Mouse (Mus musculus): ENCODE measurements around the gene Map3k3. TPM values are rescaled to one million over a fixed set of nuclear protein-coding genes. Genes with fewer than 3 reads are reported as not detected.
A peak's percentile ranks its signal among the peaks of the same experiment; 100 is the strongest.

Map3k3 gene
- polyA plus RNA-seq, 1 experiment from 2014 or later: 15.1 TPM

DNA sequence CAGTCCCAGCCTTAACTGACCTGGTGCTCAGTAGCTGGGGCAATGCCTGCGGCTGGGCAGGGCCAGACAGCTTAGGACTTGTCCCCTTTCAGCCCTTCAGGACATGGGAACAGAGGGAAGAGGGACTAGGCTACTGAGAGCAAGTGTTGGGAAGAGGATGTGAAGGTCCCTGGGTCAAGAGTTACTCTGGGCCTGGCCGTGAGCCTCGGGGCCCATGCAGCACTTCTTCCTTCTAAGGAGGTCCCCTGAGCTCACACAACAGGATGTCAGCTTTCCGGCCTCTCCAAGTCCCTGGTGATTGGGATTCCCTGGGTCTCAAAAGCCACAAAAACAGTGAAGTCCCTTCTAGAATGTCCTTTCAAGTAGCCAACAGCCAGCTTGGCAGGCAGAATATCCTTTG, 79.1 kb downstream of the Map3k3 start:
- WGBS: 90% methylated on average over 4 of the region's 4 CpGs
- H3K36me3 ChIP-seq: peaks cover 53% of the 10 kb centered on the region
- ATAC-seq (ENCODE audit: low FRiP score): no peak
- peak overlapping the region; percentile 19; the same call in 1 of the 2 replicates for H3K9ac ChIP-seq
- no peak overlapping the region for H3K4me3 ChIP-seq
- no peak overlapping the region; the same call in 1 of the 2 replicates for H3K27ac ChIP-seq
- peaks cover 24% of the 10 kb centered on the region for H3K4me1 ChIP-seq (replicated peaks)
- no peaks in the 10 kb centered on the region for H3K27me3 ChIP-seq
- no peak overlapping the region for H3K4me2 ChIP-seq
- no peaks in the 10 kb centered on the region for H3K9me3 ChIP-seq

DNA sequence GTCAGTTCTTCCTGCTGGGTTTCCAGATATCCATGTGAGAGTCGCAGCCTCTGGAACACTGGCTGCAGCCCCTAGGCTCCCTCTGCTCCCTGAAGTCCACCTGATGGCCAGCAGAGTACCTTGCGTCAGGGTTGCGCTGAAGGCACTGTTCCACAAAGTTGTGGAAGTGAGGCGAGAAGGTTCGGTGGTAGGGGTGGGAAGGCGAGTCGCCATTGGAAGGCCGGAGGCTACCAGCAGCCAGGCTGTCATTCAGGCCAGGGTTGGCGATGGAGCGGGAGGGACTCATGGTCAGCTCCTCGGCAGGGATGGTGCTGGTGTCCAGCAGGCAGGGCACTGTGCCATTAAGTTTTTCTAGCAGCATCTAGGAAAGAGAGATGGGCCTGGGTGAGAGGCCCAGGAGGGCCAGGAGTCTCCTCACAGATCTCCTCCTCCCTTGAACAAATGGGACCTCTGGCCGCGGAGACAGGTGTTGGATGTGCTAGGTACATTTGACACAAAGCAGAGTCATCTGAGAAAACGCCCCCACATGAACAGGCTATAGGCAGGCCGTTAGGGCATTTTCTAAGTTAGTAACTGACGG, 80.3 kb downstream of the Map3k3 start:
- WGBS: 92% methylated on average over 16 of the region's 16 CpGs
- H3K9ac ChIP-seq: no peak overlapping the region
- H3K27me3 ChIP-seq: no peaks in the 10 kb centered on the region

DNA sequence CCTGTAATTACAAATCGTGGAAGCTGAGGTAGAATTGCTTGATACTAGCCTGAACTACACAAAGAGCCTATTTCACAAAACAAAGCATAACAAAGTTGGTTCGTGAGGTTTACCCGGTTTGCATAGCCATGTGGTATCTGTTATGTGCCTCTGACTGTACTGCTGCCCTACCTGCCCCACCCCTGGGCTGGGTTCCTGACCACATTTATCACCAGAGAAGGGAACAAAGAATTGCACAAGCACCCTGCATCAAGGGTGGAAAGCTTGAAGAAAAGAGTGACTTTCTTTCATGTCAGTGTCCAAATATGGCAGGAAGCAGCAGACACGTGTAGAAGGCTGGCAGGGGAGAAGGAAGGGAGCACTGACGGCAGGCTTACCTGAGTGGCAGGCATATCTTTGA, 83.0 kb downstream of the Map3k3 start:
- Histone ChIP-seq H3K27ac (no peak overlapping the region), H3K36me3 (peaks cover 78% of the 10 kb centered on the region), H3K9ac (no peak overlapping the region), H3K4me2 (no peak overlapping the region), H3K4me1 (replicated peaks) (no peaks in the 10 kb centered on the region), H3K9me3 (no peaks in the 10 kb centered on the region), H3K27me3 (no peaks in the 10 kb centered on the region), H3K4me3 (no peak overlapping the region)
- no peak for ATAC-seq (ENCODE audit: low FRiP score)
- WGBS: 90% methylated on average over 5 of the region's 5 CpGs

More for the DNA sequence above, 80.3 kb downstream of the Map3k3 start:
- Histone ChIP-seq H3K36me3 (peaks cover 61% of the 10 kb centered on the region), H3K4me1 (replicated peaks) (peaks cover 15% of the 10 kb centered on the region), H3K27ac (no peak overlapping the region), H3K4me3 (no peak overlapping the region), H3K4me2 (no peak overlapping the region), H3K9me3 (no peaks in the 10 kb centered on the region)
- no peak for ATAC-seq (ENCODE audit: low FRiP score)

DNA sequence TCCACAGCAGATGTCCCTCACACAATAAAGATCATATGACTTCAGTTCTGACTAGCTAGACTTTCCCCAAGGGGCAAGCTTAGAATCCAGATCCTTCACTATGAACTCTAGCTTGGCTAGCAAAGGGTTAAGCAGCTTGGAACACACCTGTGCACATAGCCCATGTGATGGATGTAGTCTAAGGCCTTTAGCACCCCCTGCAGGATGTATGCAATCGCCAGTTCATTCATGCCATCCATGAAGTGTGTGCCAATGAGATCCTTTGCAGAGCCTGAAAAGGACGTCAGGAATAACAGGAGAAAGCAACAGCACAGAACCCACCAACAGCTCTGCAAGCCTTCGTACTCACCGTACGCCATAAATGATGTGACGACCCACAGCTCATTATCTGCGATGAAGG, 86.4 kb downstream of the Map3k3 start:
- ATAC-seq (ENCODE audit: low FRiP score): no peak
- H3K9ac ChIP-seq: no peak overlapping the region
- no peak overlapping the region for H3K4me3 ChIP-seq
- whole genome bisulfite sequencing: 86% methylated on average over 7 of the region's 7 CpGs
- H3K4me1 ChIP-seq (replicated peaks): no peaks in the 10 kb centered on the region
- no peak overlapping the region for H3K27ac ChIP-seq
- peaks cover 63% of the 10 kb centered on the region for H3K36me3 ChIP-seq
- no peaks in the 10 kb centered on the region for H3K9me3 ChIP-seq
- no peaks in the 10 kb centered on the region for H3K27me3 ChIP-seq
- H3K4me2 ChIP-seq: no peak overlapping the region

DNA sequence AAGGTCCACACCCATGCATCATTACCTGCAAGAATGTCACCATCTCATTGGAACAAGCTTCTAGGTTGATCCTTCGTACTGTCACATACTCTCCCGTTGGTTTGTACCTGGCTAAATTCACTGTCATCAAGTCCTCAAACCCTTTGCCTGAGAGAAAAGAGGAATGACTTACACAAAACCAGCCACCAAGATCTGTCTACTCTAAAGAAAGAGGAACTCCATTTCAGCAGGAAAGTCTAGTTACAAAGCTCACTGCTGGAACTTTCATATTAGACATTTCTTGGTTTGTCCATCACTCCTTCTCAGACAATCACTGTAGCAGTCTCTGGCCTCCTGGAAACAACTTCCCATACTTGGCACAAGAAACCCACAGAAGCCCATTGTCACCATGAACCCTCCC, 88.8 kb downstream of the Map3k3 start:
- Histone ChIP-seq H3K9me3 (no peaks in the 10 kb centered on the region), H3K4me1 (replicated peaks) (no peaks in the 10 kb centered on the region), H3K27ac (no peak overlapping the region), H3K4me3 (no peak overlapping the region), H3K9ac (no peak overlapping the region), H3K4me2 (no peak overlapping the region), H3K36me3 (peaks cover 40% of the 10 kb centered on the region), H3K27me3 (no peaks in the 10 kb centered on the region)
- WGBS: 96% methylated on average over 2 of the region's 2 CpGs
- no peak for ATAC-seq (ENCODE audit: low FRiP score)

DNA sequence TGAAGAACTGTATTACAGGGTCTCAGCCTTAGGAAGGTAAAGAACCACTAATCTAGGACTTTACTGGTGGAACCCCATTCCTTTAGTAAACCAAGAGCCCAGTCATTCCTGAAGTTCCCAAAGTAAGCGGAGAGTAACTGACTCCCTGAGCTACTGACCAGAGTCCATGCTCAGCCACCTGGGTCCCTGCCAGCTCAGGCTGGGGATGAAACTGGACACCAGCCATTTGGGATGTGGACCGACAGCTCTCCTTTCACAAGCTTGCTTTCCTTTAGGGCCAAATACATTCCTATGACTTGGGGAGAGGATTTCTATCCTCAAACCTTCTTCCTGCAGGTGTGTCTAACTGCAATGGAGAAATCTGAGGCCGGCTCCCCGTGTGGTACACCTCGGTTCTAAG, 90.0 kb downstream of the Map3k3 start:
- H3K27me3 ChIP-seq: no peaks in the 10 kb centered on the region
- H3K9me3 ChIP-seq: no peaks in the 10 kb centered on the region
- no peak overlapping the region for H3K4me3 ChIP-seq
- no peak overlapping the region for H3K4me2 ChIP-seq
- H3K9ac ChIP-seq: no peak overlapping the region
- no peak for ATAC-seq (ENCODE audit: low FRiP score)
- peaks cover 34% of the 10 kb centered on the region for H3K36me3 ChIP-seq
- H3K4me1 ChIP-seq (replicated peaks): no peaks in the 10 kb centered on the region
- H3K27ac ChIP-seq: no peak overlapping the region
- 84% methylated on average over 5 of the region's 5 CpGs for WGBS

DNA sequence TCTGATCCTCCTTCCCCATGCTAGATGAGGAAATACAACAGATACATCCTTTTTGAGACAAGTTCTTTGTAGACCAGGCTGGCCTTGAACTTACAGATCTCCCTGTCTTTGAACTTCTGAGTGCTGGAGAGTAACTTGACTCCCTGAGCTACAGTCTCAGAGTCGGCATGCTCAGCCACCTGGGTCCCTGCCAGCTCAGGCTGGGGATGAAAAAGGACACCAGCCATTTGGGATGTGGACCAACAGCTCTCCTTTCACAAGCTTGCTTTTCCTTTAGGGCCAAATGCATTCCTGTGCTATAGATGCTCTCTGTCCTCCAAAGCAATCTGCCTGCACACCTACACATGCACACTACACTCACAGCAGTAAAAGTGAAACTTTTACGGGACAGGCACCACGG, 90.7 kb downstream of the Map3k3 start:
- Histone ChIP-seq H3K27ac (no peak overlapping the region), H3K36me3 (peaks cover 27% of the 10 kb centered on the region), H3K27me3 (no peaks in the 10 kb centered on the region), H3K9me3 (no peaks in the 10 kb centered on the region), H3K4me3 (no peak overlapping the region), H3K4me2 (no peak overlapping the region), H3K4me1 (replicated peaks) (no peaks in the 10 kb centered on the region), H3K9ac (no peak overlapping the region)
- WGBS: 83% methylated on average over 3 of the region's 3 CpGs
- no peak for ATAC-seq (ENCODE audit: low FRiP score)

DNA sequence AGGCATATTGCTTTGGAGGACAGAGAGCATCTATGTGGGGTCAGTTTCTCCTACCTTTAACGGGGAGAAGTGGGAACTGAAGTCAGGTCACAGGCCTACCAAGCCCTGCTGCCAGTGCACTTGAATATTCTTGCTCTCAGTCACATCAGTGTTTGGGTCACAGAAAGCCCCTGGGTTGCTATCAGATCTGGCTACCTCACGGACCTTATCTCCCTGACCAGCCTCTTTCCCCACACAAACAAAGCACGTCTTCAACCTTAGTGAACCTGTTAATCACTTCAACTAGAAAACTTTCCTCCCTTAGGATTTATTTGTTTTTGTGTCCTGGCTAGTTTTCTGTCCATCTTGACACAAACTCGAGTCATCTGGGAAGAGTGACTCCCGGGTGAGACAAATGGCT, 92.0 kb downstream of the Map3k3 start:
- H3K4me3 ChIP-seq: no peak overlapping the region
- H3K4me1 ChIP-seq (replicated peaks): no peaks in the 10 kb centered on the region
- no peak overlapping the region for H3K4me2 ChIP-seq
- H3K9ac ChIP-seq: no peak overlapping the region
- no peak for ATAC-seq (ENCODE audit: low FRiP score)
- H3K27ac ChIP-seq: no peak overlapping the region
- H3K27me3 ChIP-seq: no peaks in the 10 kb centered on the region
- WGBS: 91% methylated on average over 5 of the region's 5 CpGs
- peaks cover 20% of the 10 kb centered on the region for H3K36me3 ChIP-seq
- no peaks in the 10 kb centered on the region for H3K9me3 ChIP-seq

DNA sequence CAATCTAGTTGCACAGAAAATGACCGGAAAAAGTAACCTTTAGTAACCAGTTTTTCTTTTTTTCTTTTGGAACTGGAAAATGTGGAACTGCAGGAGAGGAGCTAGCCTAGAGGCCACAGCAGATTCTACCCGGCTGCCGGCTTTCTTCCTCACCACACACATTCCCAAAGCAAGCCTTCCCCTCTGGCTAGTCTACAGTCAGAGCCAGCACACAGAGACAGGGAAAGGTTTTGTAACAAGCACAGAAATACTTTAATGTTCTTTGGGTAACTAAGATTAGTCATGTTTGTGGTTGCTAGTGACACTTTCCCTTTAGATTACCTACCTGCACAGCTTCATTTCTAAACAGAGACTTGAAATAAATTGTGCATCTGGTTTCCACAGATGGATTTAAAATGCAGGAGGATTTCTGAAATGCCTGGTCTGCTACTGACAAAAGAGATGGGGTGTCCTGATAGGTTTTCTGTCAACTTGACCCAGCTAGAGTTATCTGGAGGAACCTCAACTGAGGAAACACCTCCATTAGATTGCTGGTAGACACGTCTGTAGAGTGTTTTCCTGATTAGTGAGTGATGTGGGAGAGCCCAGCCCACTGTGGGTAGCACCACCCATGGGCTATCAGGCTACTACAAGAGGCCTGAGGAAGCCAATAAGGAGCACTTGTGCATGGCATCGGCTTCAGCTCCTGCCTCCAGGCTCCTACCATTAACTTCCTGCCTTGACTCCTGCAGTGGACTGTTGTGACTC, 93.8 kb downstream of the Map3k3 start:
- no peak for ATAC-seq (ENCODE audit: low FRiP score)
- H3K9me3 ChIP-seq: no peaks in the 10 kb centered on the region
- no peak overlapping the region for H3K4me3 ChIP-seq
- no peaks in the 10 kb centered on the region for H3K4me1 ChIP-seq (replicated peaks)
- no peak overlapping the region for H3K27ac ChIP-seq
- H3K27me3 ChIP-seq: no peaks in the 10 kb centered on the region
- peaks cover 23% of the 10 kb centered on the region for H3K36me3 ChIP-seq
- no peak overlapping the region for H3K9ac ChIP-seq
- 88% methylated on average over 5 of the region's 5 CpGs for WGBS
- H3K4me2 ChIP-seq: no peak overlapping the region

DNA sequence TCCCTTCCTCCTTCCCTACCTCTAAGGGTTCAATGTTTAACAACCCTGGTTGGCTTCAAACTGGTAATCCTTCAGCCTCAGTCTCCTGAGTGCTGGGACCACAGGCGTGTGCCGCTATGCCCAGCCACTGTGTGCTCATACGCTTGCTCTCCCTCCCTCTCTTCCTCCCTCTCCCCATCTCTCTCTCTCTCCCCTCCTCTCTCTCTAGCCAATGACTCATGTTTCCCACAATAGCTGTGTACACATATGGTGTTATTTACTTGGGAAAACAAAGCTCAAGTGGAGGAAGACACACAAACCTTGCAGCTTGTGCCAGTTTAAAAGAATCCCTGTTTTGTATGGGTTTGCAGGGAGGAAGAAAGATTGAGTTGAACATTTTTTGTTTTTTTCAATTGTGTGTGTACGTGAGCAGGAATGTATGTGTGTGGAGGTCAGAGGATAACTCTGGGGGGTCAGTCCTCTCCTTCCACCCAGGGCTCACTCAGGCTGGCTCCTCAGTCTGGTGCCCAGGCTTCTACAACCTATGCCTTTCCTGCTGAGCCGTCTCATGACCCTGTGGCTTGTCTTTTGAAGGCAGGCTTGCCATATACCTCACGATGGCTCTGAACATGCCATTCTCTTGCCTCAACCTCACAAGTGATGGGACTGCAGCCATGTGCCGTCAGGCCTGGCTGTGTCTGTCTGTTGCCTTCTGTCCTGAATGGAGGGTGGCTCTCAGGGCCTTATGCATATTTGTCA, 95.5 kb downstream of the Map3k3 start:
- no peak for ATAC-seq (ENCODE audit: low FRiP score)
- Histone ChIP-seq H3K9me3 (no peaks in the 10 kb centered on the region), H3K27me3 (no peaks in the 10 kb centered on the region), H3K27ac (no peak overlapping the region), H3K36me3 (peaks cover 21% of the 10 kb centered on the region), H3K4me1 (replicated peaks) (no peaks in the 10 kb centered on the region), H3K9ac (no peak overlapping the region; the same call in 1 of the 2 replicates), H3K4me3 (no peak overlapping the region), H3K4me2 (no peak overlapping the region)
- 81% methylated on average over 7 of the region's 7 CpGs for WGBS

DNA sequence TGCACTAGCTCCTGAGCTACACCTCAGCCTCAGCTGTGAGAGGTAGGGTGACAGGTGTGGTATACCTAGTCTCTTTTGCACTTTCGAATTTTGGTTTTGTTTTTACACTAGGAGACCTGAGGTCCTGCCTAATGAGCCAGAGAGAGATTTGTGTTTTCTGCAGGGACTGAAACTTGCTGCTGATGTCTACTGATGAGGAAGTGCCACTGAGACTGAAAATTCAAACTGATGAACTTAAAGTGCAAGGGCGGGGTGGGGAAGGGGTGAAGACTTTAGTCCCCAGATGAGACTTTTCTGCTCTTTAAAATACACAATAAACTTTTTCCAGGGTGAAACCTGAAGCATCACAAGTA, 96.0 kb downstream of the Map3k3 start:
- no peak overlapping the region for H3K27ac ChIP-seq
- no peaks in the 10 kb centered on the region for H3K27me3 ChIP-seq
- no peak overlapping the region for H3K4me2 ChIP-seq
- H3K4me3 ChIP-seq: no peak overlapping the region
- 94% methylated on average over 2 of the region's 2 CpGs for WGBS
- ATAC-seq (ENCODE audit: low FRiP score): no peak
- H3K4me1 ChIP-seq (replicated peaks): no peaks in the 10 kb centered on the region
- H3K9ac ChIP-seq: no peak overlapping the region; the same call in 1 of the 2 replicates
- H3K9me3 ChIP-seq: no peaks in the 10 kb centered on the region
- peaks cover 26% of the 10 kb centered on the region for H3K36me3 ChIP-seq

DNA sequence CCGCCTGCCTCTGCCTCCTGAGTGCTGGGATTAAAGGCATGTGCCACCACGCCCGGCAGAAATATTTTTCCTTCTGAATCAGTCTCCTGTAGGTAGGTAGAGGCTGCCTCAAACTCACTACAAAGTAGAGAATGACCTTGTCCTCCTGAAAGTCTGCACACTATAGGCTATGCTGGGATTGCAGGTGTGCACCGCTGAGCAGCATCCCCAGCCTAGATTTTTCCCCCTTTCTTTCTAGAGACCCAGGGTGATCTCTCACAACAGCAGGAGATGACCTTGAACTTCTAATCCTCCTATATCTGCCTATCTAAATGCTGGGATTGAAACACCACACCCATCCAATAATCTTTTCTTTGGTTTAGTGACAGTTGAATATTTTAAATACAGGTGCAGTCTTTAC, 102.9 kb downstream of the Map3k3 start:
- Histone ChIP-seq H3K4me2 (no peak overlapping the region), H3K4me3 (no peak overlapping the region), H3K27me3 (no peaks in the 10 kb centered on the region), H3K9me3 (no peaks in the 10 kb centered on the region), H3K9ac (no peak overlapping the region), H3K36me3 (peaks cover 19% of the 10 kb centered on the region), H3K27ac (no peak overlapping the region), H3K4me1 (replicated peaks) (peaks cover 3% of the 10 kb centered on the region)
- 95% methylated on average over 4 of the region's 4 CpGs for WGBS
- ATAC-seq (ENCODE audit: low FRiP score): no peak

Measured in hindbrain, embryonic 13.5 days (tissue).